Mouse (Mus musculus): ENCODE results near the gene Naaladl2.

DNA sequence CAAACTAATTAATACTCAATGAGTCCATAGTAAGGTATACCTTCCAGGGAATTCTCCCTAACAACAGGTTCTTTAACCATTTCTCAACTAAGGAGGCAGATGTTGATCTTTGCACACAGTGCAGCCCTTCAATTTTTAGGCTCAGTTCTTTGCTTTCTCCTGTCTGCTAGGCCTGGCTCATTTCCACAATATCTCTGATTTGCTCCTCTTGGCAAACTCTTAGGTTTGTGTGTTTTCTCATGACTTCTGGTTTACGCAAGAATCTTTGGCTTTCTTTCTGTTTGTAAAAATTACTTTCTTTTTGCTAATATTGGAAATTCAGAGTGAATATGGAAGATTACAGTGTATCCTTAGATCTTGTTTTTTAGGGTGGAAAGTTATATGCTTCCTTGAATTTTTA lies 1385.3 kb downstream of the Naaladl2 start:
- TF ChIP-seq CTCF (IDR thresholded peaks at IDR 0.05; ENCODE audit: low read depth, low read length) (no peak), POLR2A (IDR thresholded peaks at IDR 0.05; ENCODE audit: borderline replicate concordance, low read depth, low read length) (no peak)

Data from bone marrow macrophage, adult 2 months (primary cell).